Mouse (Mus musculus) olfactory bulb, adult 2 months (tissue): ENCODE results near the gene Mrap. TPM values are rescaled to one million over a fixed set of nuclear protein-coding genes. Genes with fewer than 3 reads are reported as not detected.
A peak's percentile ranks its signal among the peaks of the same experiment; 100 is the strongest.

Experiments used
- H3K27ac ChIP-seq: fragments of 200-500 bp; 2 replicates; pipeline ENCODE4 v1.5.1; 2012; ENCODE audit warnings: low read depth, low read length; ENCODE audit not compliant: insufficient read depth
- H3K4me1 ChIP-seq: fragments of 200-500 bp; 2 replicates; pipeline ENCODE4 v1.6.1; 2012; ENCODE audit warnings: low read length; ENCODE audit not compliant: control insufficient read depth, insufficient read depth
- H3K4me3 ChIP-seq: fragments of 200-500 bp; 2 replicates; pipeline ENCODE4 v1.5.1; 2012; ENCODE audit warnings: mild to moderate bottlenecking, low read depth, low read length, moderate library complexity; ENCODE audit not compliant: insufficient read depth
- CTCF ChIP-seq: fragments of 200-500 bp; IDR thresholded peaks from 2 replicates; pipeline ENCODE4 v1.5.1; 2012; ENCODE audit warnings: low read depth, mild to moderate bottlenecking, low read length, moderate library complexity; ENCODE audit not compliant: insufficient read depth
- POLR2A ChIP-seq: fragments of 200-500 bp; IDR thresholded peaks from 2 replicates; pipeline ENCODE4 v1.6.1; 2012; ENCODE audit warnings: mild to moderate bottlenecking, low read depth, low read length, moderate library complexity; ENCODE audit not compliant: insufficient read depth
- WGBS: fragments of 180-500 bp; shearing (Covaris S2); methylation state at CpG from one replicate; pipeline ENCODE4 v1.1.7; 2018; 5-methylcytosine and 5-hydroxymethylcytosine counted together
- polyA plus RNA-seq: library from polyadenylated mRNA; stranded (reverse); fragments of >200 nt; gene quantifications from 2 replicates; pipeline ENCODE4 v1.2.4, GENCODE M21; 2012; ENCODE audit warnings: low replicate concordance; ENCODE audit not compliant: missing spikeins, insufficient read depth, insufficient read length

Gene Mrap
- polyA plus RNA-seq, result not detected in 2 replicates

DNA sequence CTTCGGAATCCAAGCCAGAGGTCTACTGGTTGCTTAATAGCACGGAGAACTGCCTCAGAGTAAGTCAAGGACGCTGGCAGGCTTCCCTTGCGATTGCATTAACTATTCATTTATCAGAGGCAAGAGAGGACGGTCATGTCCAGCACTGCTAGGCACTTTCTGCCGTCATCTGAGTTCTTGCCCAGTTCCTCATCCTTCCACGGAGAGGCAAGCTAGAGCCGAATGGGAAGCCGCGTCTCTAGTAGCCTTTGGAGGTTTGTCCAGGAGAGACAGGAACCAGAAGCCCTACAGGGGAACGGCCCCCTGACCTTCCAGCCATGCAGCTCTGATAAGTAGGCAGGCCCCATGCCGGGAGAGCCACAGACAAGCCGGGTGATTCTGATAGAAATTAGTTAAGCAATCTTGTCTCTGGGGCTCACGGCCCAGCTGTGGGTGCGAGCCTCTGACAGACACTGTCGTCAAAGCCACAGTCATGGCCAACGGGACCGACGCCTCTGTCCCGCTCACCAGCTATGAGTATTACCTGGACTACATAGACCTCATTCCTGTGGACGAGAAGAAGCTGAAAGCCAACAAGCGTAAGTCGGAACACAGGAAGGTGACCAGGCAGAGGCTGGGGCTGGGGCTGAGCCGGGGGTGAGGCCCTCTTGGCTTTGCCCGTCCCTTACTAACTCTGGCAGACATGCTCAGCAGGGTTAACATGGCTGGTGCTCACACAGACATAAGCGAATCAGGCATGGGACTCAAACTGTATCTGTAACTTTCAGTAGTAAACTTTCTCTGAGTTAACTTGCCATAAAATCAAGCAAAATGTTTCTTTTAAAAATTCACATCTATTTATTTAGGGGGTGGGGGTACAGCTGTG, at the start of gene Mrap:
TSS of gene Mrap (plus strand) at position 116 of the 865 bp plus-strand sequence.
- WGBS, result 84% methylated on average over 26 of the region's 26 CpGs
- no peak for TF ChIP-seq CTCF
- TF ChIP-seq POLR2A, result no peak
- no peak within 1 kb of the TSS for H3K4me3 ChIP-seq
- H3K27ac ChIP-seq, result no peak within 1 kb of the TSS
- H3K4me1 ChIP-seq, result 0 out of 2 replicates have a peak, but pooled peaks cover 3% of the 10 kb centered on the region

GRCm38 (mm10) chr16:90692704-90693385, 45.2 kb upstream of the Mrap start:
- peaks cover 12% of the 10 kb centered on the region for H3K4me1 ChIP-seq
- 38% methylated on average over 15 of the region's 15 CpGs for WGBS
- H3K4me3 ChIP-seq, result no peak overlapping the region
- H3K27ac ChIP-seq, result peak overlapping the region; percentile 70; the same call in 1 of the 2 replicates
- no peak for TF ChIP-seq CTCF

GRCm38 (mm10) chr16:90693625-90694024, 44.4 kb upstream of the Mrap start:
- TF ChIP-seq POLR2A, result no peak
- H3K4me1 ChIP-seq, result peaks cover 12% of the 10 kb centered on the region
- no peak overlapping the region for H3K4me3 ChIP-seq
- WGBS, result 95% methylated on average over 5 of the region's 5 CpGs
- H3K27ac ChIP-seq, result peak overlapping the region; percentile 70; the same call in 1 of the 2 replicates

DNA sequence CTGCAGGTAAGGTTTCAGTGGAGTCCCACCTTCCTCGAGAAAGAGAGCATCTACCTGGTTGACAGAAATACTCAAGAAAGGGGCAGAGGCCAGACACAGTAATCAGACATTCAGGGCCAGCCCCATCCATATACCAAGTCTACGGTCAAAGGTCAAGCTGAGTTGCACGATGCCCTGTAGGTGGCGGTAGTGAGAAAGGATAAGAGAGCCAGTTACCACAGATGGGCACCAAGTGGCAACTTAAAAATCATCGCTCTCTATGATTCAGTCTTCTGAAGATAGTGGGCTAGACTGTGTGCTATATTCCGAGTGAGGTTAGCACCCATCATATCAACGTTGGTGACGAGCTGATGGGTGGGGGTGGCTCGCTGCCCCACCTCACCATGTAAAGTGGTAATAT, 43.3 kb upstream of the Mrap start:
- no peak overlapping the region for H3K4me3 ChIP-seq
- no peak for TF ChIP-seq POLR2A
- no peak for TF ChIP-seq CTCF
- no peak overlapping the region for H3K27ac ChIP-seq
- peaks cover 12% of the 10 kb centered on the region for H3K4me1 ChIP-seq
- 81% methylated on average over 9 of the region's 9 CpGs for WGBS

GRCm38 (mm10) chr16:90695121-90695520, 42.9 kb upstream of the Mrap start:
- H3K27ac ChIP-seq, result no peak overlapping the region
- no peak overlapping the region for H3K4me3 ChIP-seq
- 86% methylated on average over 10 of the region's 10 CpGs for WGBS
- H3K4me1 ChIP-seq, result peaks cover 12% of the 10 kb centered on the region
- TF ChIP-seq CTCF, result no peak
- TF ChIP-seq POLR2A, result no peak

- TF ChIP-seq CTCF, result no peak
- no peak for TF ChIP-seq POLR2A
- Histone ChIP-seq H3K27ac (peak overlapping the region; percentile 10; the same call in 1 of the 2 replicates), H3K4me1 (peaks cover 15% of the 10 kb centered on the region), H3K4me3 (no peak overlapping the region)
- WGBS, result 63% methylated on average over 9 of the region's 9 CpGs
Measured at GRCm38 (mm10) chr16:90696306-90696705, 41.7 kb upstream of the Mrap start.

DNA sequence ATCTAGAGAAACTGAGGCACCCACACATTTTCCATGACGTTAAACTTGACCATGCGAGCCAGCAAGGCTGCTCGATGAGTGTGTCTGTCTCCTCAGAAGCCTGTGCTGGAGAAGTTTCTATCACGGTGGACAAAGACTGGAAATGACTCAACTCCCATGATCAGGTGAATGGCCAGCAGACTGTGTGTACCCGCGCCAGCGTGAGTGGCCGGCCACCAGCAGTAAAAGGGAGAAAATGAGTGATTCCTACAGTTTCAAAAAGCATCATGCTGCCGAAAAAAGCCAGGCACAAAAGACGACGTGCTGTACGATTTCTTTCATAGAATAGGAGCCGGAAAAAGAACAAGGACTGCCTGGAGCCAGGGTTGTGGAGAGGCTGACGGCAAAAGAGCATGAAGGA, 38.6 kb upstream of the Mrap start:
- Histone ChIP-seq H3K4me1 (peaks cover 11% of the 10 kb centered on the region), H3K4me3 (no peak overlapping the region), H3K27ac (no peak overlapping the region)
- TF ChIP-seq POLR2A (no peak), CTCF (no peak)
- 84% methylated on average over 14 of the region's 14 CpGs for WGBS

DNA sequence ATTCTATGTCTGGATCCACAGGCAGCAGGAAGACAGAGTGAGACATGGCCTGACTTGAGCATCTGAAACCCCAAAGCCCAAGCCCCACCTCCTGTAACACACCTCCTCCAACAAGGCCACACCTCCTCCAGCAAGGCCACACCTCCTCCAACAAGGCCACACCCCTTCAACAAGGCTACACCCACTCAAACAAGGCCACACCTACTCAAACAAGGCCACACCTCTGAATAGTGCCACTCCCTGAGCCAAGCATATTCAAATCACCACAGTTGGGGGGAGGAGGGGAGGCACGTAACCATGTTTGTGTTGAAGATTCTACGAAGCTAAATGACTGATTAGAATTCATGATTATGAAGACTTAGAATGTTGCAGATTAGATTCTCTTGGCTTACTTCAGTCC, 36.5 kb upstream of the Mrap start:
- TF ChIP-seq POLR2A (no peak), CTCF (no peak)
- WGBS, result 96% methylated on average over 2 of the region's 2 CpGs
- Histone ChIP-seq H3K27ac (no peak overlapping the region), H3K4me3 (no peak overlapping the region), H3K4me1 (peaks cover 8% of the 10 kb centered on the region)

DNA sequence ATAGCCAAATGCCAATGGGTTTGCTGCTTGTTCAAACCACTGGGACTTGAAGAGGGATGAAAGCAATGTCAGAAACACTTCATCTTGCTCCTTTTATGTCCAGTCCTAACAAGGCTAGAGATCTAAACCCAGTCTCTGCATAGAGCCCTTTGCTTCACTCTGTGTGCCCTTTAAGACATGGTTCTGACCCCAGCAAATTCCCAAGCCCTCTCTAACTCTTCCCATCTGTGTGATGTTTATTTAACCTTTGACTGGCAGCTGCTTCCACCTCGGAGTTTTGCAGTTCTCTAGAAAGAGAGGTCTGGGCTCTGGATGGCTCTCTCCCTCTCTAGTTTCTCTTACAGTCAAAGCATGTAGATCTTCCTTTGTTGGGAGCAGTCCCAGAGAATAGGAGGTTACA, 34.4 kb upstream of the Mrap start:
- peaks cover 7% of the 10 kb centered on the region; the same call in 1 of the 2 replicates for H3K4me1 ChIP-seq
- 38% methylated on average over 1 of the region's 1 CpGs for WGBS

More for the DNA sequence above, 34.4 kb upstream of the Mrap start:
- TF ChIP-seq CTCF (no peak), POLR2A (no peak)
- Histone ChIP-seq H3K27ac (no peak overlapping the region), H3K4me3 (no peak overlapping the region)
